Mouse (Mus musculus): ENCODE measurements around the gene Hist2h2aa1. TPM values are rescaled to one million over a fixed set of nuclear protein-coding genes. Genes with fewer than 3 reads are reported as not detected.
A peak's percentile ranks its signal among the peaks of the same experiment; 100 is the strongest.

Hist2h2aa1 gene
- polyA plus RNA-seq, 1 experiment from 2014 or later: 17.4 TPM

GRCm38 (mm10) chr3:96260220-96260619, 14.9 kb downstream of the Hist2h2aa1 start:
- Histone ChIP-seq H3K9ac (ENCODE audit: low read length) (no peak overlapping the region), H3K27me3 (ENCODE audit: control insufficient read depth, insufficient read depth, low read length) (no peaks in the 10 kb centered on the region), H3K27ac (ENCODE audit: low read depth, low read length) (no peak overlapping the region), H3K4me1 (ENCODE audit: control insufficient read depth, insufficient read depth, low read length) (peaks cover 21% of the 10 kb centered on the region), H3K4me3 (ENCODE audit: low read depth, low read length) (no peak overlapping the region), H3K4me2 (no peak overlapping the region), H3K36me3 (ENCODE audit: control insufficient read depth, insufficient read depth, low read length) (no peaks in the 10 kb centered on the region), H3K9me3 (ENCODE audit: control insufficient read depth, low read length) (no peaks in the 10 kb centered on the region)
- DNase-seq (ENCODE audit: low spot score, missing footprints) (no peak), ATAC-seq (ENCODE audit: low FRiP score) (no peak)
- 85% methylated on average over 5 of the region's 5 CpGs for WGBS

GRCm38 (mm10) chr3:96261623-96262022, 16.3 kb downstream of the Hist2h2aa1 start:
- 63% methylated on average over 3 of the region's 3 CpGs for WGBS
- Histone ChIP-seq H3K9me3 (ENCODE audit: control insufficient read depth, low read length) (no peaks in the 10 kb centered on the region), H3K36me3 (ENCODE audit: control insufficient read depth, insufficient read depth, low read length) (no peaks in the 10 kb centered on the region), H3K27me3 (ENCODE audit: control insufficient read depth, insufficient read depth, low read length) (no peaks in the 10 kb centered on the region), H3K4me1 (ENCODE audit: control insufficient read depth, insufficient read depth, low read length) (peaks cover 21% of the 10 kb centered on the region), H3K4me3 (ENCODE audit: low read depth, low read length) (peak overlapping the region; percentile 55; the same call in 1 of the 2 replicates), H3K4me2 (peak overlapping the region; percentile 83), H3K9ac (ENCODE audit: low read length) (peak overlapping the region; percentile 90), H3K27ac (ENCODE audit: low read depth, low read length) (peak overlapping the region; percentile 98)
- DNase-seq (ENCODE audit: low spot score, missing footprints) (no peak), ATAC-seq (ENCODE audit: low FRiP score) (no peak)

- peak overlapping the region; percentile 98 for H3K27ac ChIP-seq (ENCODE audit: low read depth, low read length)
- peak overlapping the region; percentile 83 for H3K4me2 ChIP-seq
- WGBS: under 1% methylated on average over 19 of the region's 19 CpGs
- H3K27me3 ChIP-seq (ENCODE audit: control insufficient read depth, insufficient read depth, low read length): no peaks in the 10 kb centered on the region
- H3K4me1 ChIP-seq (ENCODE audit: control insufficient read depth, insufficient read depth, low read length): peaks cover 21% of the 10 kb centered on the region
- peak; percentile 86 for ATAC-seq (ENCODE audit: low FRiP score)
- H3K36me3 ChIP-seq (ENCODE audit: control insufficient read depth, insufficient read depth, low read length): no peaks in the 10 kb centered on the region
- H3K9me3 ChIP-seq (ENCODE audit: control insufficient read depth, low read length): no peaks in the 10 kb centered on the region
- DNase-seq (ENCODE audit: low spot score, missing footprints): peak; percentile 97
- H3K4me3 ChIP-seq (ENCODE audit: low read depth, low read length): peak overlapping the region; percentile 55
- H3K9ac ChIP-seq (ENCODE audit: low read length): peak overlapping the region; percentile 90
These were observed 17.0 kb downstream of the Hist2h2aa1 start for GRCm38 (mm10) chr3:96262216-96262875.

- Histone ChIP-seq H3K27ac (ENCODE audit: low read depth, low read length) (peak within 1 kb of the TSS; percentile 98), H3K9ac (ENCODE audit: low read length) (peak within 1 kb of the TSS; percentile 90), H3K9me3 (ENCODE audit: control insufficient read depth, low read length) (no peaks in the 10 kb centered on the region), H3K4me1 (ENCODE audit: control insufficient read depth, insufficient read depth, low read length) (peaks cover 24% of the 10 kb centered on the region), H3K36me3 (ENCODE audit: control insufficient read depth, insufficient read depth, low read length) (no peaks in the 10 kb centered on the region), H3K4me3 (ENCODE audit: low read depth, low read length) (peak within 1 kb of the TSS; percentile 55), H3K4me2 (peak within 1 kb of the TSS; percentile 83), H3K27me3 (ENCODE audit: control insufficient read depth, insufficient read depth, low read length) (no peaks in the 10 kb centered on the region)
- peak; percentile 86 for ATAC-seq (ENCODE audit: low FRiP score)
- DNase-seq (ENCODE audit: low spot score, missing footprints): peak; percentile 100
- WGBS: under 1% methylated on average over 40 of the region's 40 CpGs
These were observed 17.8 kb downstream of the Hist2h2aa1 start, which contains the start of gene Hist2h4 for GRCm38 (mm10) chr3:96262979-96263550. TSS of gene Hist2h4 (minus strand) at chr3:96263311.

- Histone ChIP-seq H3K4me1 (ENCODE audit: control insufficient read depth, insufficient read depth, low read length) (peaks cover 27% of the 10 kb centered on the region), H3K27me3 (ENCODE audit: control insufficient read depth, insufficient read depth, low read length) (no peaks in the 10 kb centered on the region), H3K4me3 (ENCODE audit: low read depth, low read length) (peak overlapping the region; percentile 55), H3K9me3 (ENCODE audit: control insufficient read depth, low read length) (no peaks in the 10 kb centered on the region), H3K36me3 (ENCODE audit: control insufficient read depth, insufficient read depth, low read length) (no peaks in the 10 kb centered on the region), H3K9ac (ENCODE audit: low read length) (peak overlapping the region; percentile 90), H3K4me2 (peak overlapping the region; percentile 83), H3K27ac (ENCODE audit: low read depth, low read length) (peak overlapping the region; percentile 98)
- WGBS: 9% methylated on average over 27 of the region's 27 CpGs
- peak; percentile 20; the same call in 1 of the 2 replicates for ATAC-seq (ENCODE audit: low FRiP score)
- peak; percentile 97 for DNase-seq (ENCODE audit: low spot score, missing footprints)
These were observed 18.5 kb downstream of the Hist2h2aa1 start for GRCm38 (mm10) chr3:96263558-96264403.

GRCm38 (mm10) chr3:96264404-96264949, 19.2 kb downstream of the Hist2h2aa1 start:
- no peaks in the 10 kb centered on the region for H3K36me3 ChIP-seq (ENCODE audit: control insufficient read depth, insufficient read depth, low read length)
- peak overlapping the region; percentile 98 for H3K27ac ChIP-seq (ENCODE audit: low read depth, low read length)
- 69% methylated on average over 7 of the region's 7 CpGs for WGBS
- peaks cover 27% of the 10 kb centered on the region for H3K4me1 ChIP-seq (ENCODE audit: control insufficient read depth, insufficient read depth, low read length)
- peak overlapping the region; percentile 83 for H3K4me2 ChIP-seq
- H3K9ac ChIP-seq (ENCODE audit: low read length): peak overlapping the region; percentile 90
- peak overlapping the region; percentile 55 for H3K4me3 ChIP-seq (ENCODE audit: low read depth, low read length)
- DNase-seq (ENCODE audit: low spot score, missing footprints): no peak
- H3K9me3 ChIP-seq (ENCODE audit: control insufficient read depth, low read length): no peaks in the 10 kb centered on the region
- ATAC-seq (ENCODE audit: low FRiP score): no peak
- no peaks in the 10 kb centered on the region for H3K27me3 ChIP-seq (ENCODE audit: control insufficient read depth, insufficient read depth, low read length)

GRCm38 (mm10) chr3:96266132-96266710, 20.9 kb downstream of the Hist2h2aa1 start:
- H3K27me3 ChIP-seq (ENCODE audit: control insufficient read depth, insufficient read depth, low read length): no peaks in the 10 kb centered on the region
- peaks cover 27% of the 10 kb centered on the region for H3K4me1 ChIP-seq (ENCODE audit: control insufficient read depth, insufficient read depth, low read length)
- H3K4me2 ChIP-seq: no peak overlapping the region
- no peak for ATAC-seq (ENCODE audit: low FRiP score)
- no peaks in the 10 kb centered on the region for H3K9me3 ChIP-seq (ENCODE audit: control insufficient read depth, low read length)
- no peak for DNase-seq (ENCODE audit: low spot score, missing footprints)
- no peak overlapping the region for H3K9ac ChIP-seq (ENCODE audit: low read length)
- no peaks in the 10 kb centered on the region for H3K36me3 ChIP-seq (ENCODE audit: control insufficient read depth, insufficient read depth, low read length)
- no peak overlapping the region for H3K27ac ChIP-seq (ENCODE audit: low read depth, low read length)
- no peak overlapping the region for H3K4me3 ChIP-seq (ENCODE audit: low read depth, low read length)
- 88% methylated on average over 8 of the region's 8 CpGs for WGBS

GRCm38 (mm10) chr3:96267541-96267940, 22.2 kb downstream of the Hist2h2aa1 start:
- peak overlapping the region; percentile 87 for H3K27ac ChIP-seq (ENCODE audit: low read depth, low read length)
- 83% methylated on average over 4 of the region's 4 CpGs for WGBS
- H3K27me3 ChIP-seq (ENCODE audit: control insufficient read depth, insufficient read depth, low read length): no peaks in the 10 kb centered on the region
- DNase-seq (ENCODE audit: low spot score, missing footprints): no peak
- peaks cover 16% of the 10 kb centered on the region for H3K4me1 ChIP-seq (ENCODE audit: control insufficient read depth, insufficient read depth, low read length)
- H3K36me3 ChIP-seq (ENCODE audit: control insufficient read depth, insufficient read depth, low read length): no peaks in the 10 kb centered on the region
- no peak overlapping the region for H3K4me2 ChIP-seq
- no peak overlapping the region for H3K4me3 ChIP-seq (ENCODE audit: low read depth, low read length)
- no peak for ATAC-seq (ENCODE audit: low FRiP score)
- no peaks in the 10 kb centered on the region for H3K9me3 ChIP-seq (ENCODE audit: control insufficient read depth, low read length)
- 0 out of 2 replicates have a peak overlapping the region, but pooled peaks have one; percentile 30 for H3K9ac ChIP-seq (ENCODE audit: low read length)

Measured in midbrain, embryonic 11.5 days (tissue).